Mouse (Mus musculus) MEL (cell line): ENCODE data around the gene Gldc. TPM values are rescaled to one million over a fixed set of nuclear protein-coding genes. Genes with fewer than 3 reads are reported as not detected.

Experiments used
- DNase-seq: peaks from one replicate; pipeline ENCODE4 v3.0.0; 2011; ENCODE audit warnings: low read depth, low spot score
- H3K27ac ChIP-seq: 2 replicates; pipeline ENCODE4 v1.5.1; 2012; ENCODE audit warnings: low read depth, mild to moderate bottlenecking, control low read depth, low read length, moderate library complexity; ENCODE audit not compliant: control insufficient read depth
- H3K27me3 ChIP-seq, 2 experiments: fragments of 150-350 bp in 1 of 2; sonication (generic) in 1 of 2; 2 replicates each; pipeline ENCODE4 v1.6.1; 2012; ENCODE audit warnings: low read length in 2 of 2, mild to moderate bottlenecking in 2 of 2, improper control_type of control experiment in 1 of 2, moderate library complexity in 1 of 2; ENCODE audit not compliant: insufficient read depth in 2 of 2, control insufficient read depth in 1 of 2
- H3K36me3 ChIP-seq, 2 experiments: 2 replicates each; pipeline ENCODE4 v1.6.1; 2012 to 2014; ENCODE audit warnings: low read length in 2 of 2, improper control_type of control experiment in 1 of 2, inconsistent platforms in 1 of 2, mild to moderate bottlenecking in 1 of 2; ENCODE audit not compliant: insufficient read depth in 2 of 2, control insufficient read depth in 1 of 2
- H3K4me1 ChIP-seq, 2 experiments: fragments of 150-350 bp in 1 of 2; sonication (generic) in 1 of 2; 2 replicates each; pipeline ENCODE4 v1.6.1; 2012; ENCODE audit warnings: low read length in 2 of 2, improper control_type of control experiment in 1 of 2, mild to moderate bottlenecking in 1 of 2; ENCODE audit not compliant: insufficient read depth in 2 of 2, control insufficient read depth in 1 of 2
- H3K4me3 ChIP-seq, 2 experiments: fragments of 150-350 bp in 1 of 2; sonication (generic) in 1 of 2; 2 replicates each; pipeline ENCODE4 v1.5.1; 2012; ENCODE audit warnings: low read depth in 2 of 2, low read length in 2 of 2, mild to moderate bottlenecking in 2 of 2, moderate library complexity in 2 of 2, control low read depth in 1 of 2, improper control_type of control experiment in 1 of 2; ENCODE audit not compliant: control insufficient read depth in 1 of 2, insufficient read depth in 1 of 2
- H3K79me2 ChIP-seq: 2 replicates; pipeline ENCODE4 v1.6.1; 2012; ENCODE audit warnings: mild to moderate bottlenecking, low read length, moderate library complexity; ENCODE audit not compliant: control insufficient read depth, poor library complexity, insufficient read depth
- H3K9ac ChIP-seq: 2 replicates; pipeline ENCODE4 v1.6.1; 2012; ENCODE audit warnings: low read depth, mild to moderate bottlenecking, control low read depth, low read length, moderate library complexity; ENCODE audit not compliant: control insufficient read depth, poor library complexity, severe bottlenecking
- H3K9me3 ChIP-seq: fragments of 150-350 bp; sonication (generic); replicated peaks from 2 replicates; pipeline ENCODE4 v1.6.1; 2012; ENCODE audit warnings: mild to moderate bottlenecking, low read length, improper control_type of control experiment, moderate library complexity; ENCODE audit not compliant: insufficient read depth
- BHLHE40 ChIP-seq: IDR thresholded peaks from 2 replicates; pipeline ENCODE4 v1.6.1; 2012; ENCODE audit warnings: low read depth, mild to moderate bottlenecking, inconsistent platforms, low read length, improper control_type of control experiment, borderline replicate concordance
- CHD2 ChIP-seq: IDR thresholded peaks from 2 replicates; pipeline ENCODE4 v1.6.1; 2011; ENCODE audit warnings: low read length, improper control_type of control experiment
- CTCF ChIP-seq, 3 experiments: IDR thresholded peaks in 2 of 3; conservative IDR thresholded peaks in 1 of 3; 2 replicates each; pipeline ENCODE4 v1.5.1; 2011 to 2012; ENCODE audit warnings: low read length in 3 of 3, low read depth in 2 of 3, mild to moderate bottlenecking in 2 of 3, improper control_type of control experiment in 1 of 3, inconsistent platforms in 1 of 3, mixed read lengths in 1 of 3, moderate library complexity in 1 of 3; ENCODE audit not compliant: control insufficient read depth in 1 of 3, insufficient read depth in 1 of 3, poor library complexity in 1 of 3, severe bottlenecking in 1 of 3
- E2F4 ChIP-seq: IDR thresholded peaks from 2 replicates; pipeline ENCODE4 v1.6.1; 2011; ENCODE audit warnings: low read depth, low read length, improper control_type of control experiment, borderline replicate concordance
- ELF1 ChIP-seq: IDR thresholded peaks from 2 replicates; pipeline ENCODE4 v1.6.1; 2014; ENCODE audit warnings: low read depth, mild to moderate bottlenecking, inconsistent platforms, low read length, improper control_type of control experiment, moderate library complexity
- GATA1 ChIP-seq: IDR thresholded peaks from 2 replicates; pipeline ENCODE4 v1.6.1; 2011; ENCODE audit warnings: low read depth, low read length, improper control_type of control experiment
- HCFC1 ChIP-seq: IDR thresholded peaks from 2 replicates; pipeline ENCODE4 v1.6.1; 2012; ENCODE audit warnings: low read depth, mild to moderate bottlenecking, inconsistent platforms, low read length, improper control_type of control experiment, moderate library complexity
- MAFK ChIP-seq: IDR thresholded peaks from 2 replicates; pipeline ENCODE4 v1.6.1; 2011; ENCODE audit warnings: low read depth, mild to moderate bottlenecking, low read length, improper control_type of control experiment, borderline replicate concordance
- MAX ChIP-seq: IDR thresholded peaks from 2 replicates; pipeline ENCODE4 v1.6.1; 2011; ENCODE audit warnings: low read length, improper control_type of control experiment
- MAZ ChIP-seq: IDR thresholded peaks from 2 replicates; pipeline ENCODE4 v1.6.1; 2012; ENCODE audit warnings: low read depth, mild to moderate bottlenecking, inconsistent platforms, low read length, improper control_type of control experiment
- MXI1 ChIP-seq: IDR thresholded peaks from 2 replicates; pipeline ENCODE4 v1.6.1; 2011; ENCODE audit warnings: mild to moderate bottlenecking, low read depth, low read length, improper control_type of control experiment
- MYB ChIP-seq: IDR thresholded peaks from 2 replicates; pipeline ENCODE4 v1.6.1; 2011; ENCODE audit warnings: mild to moderate bottlenecking, low read depth, low read length, improper control_type of control experiment
- MYC ChIP-seq: IDR thresholded peaks from 2 replicates; pipeline ENCODE4 v1.6.1; 2011; ENCODE audit warnings: low read depth, mild to moderate bottlenecking, low read length, improper control_type of control experiment, moderate library complexity
- POLR2A ChIP-seq, 2 experiments: IDR thresholded peaks; 2 replicates each; pipeline ENCODE4 v1.6.1; 2011 to 2012; ENCODE audit warnings: low read length in 2 of 2, mild to moderate bottlenecking in 2 of 2, control low read depth in 1 of 2, improper control_type of control experiment in 1 of 2, low read depth in 1 of 2, moderate library complexity in 1 of 2; ENCODE audit not compliant: control insufficient read depth in 1 of 2, insufficient read depth in 1 of 2, poor library complexity in 1 of 2
- POLR2AphosphoS5 ChIP-seq: IDR thresholded peaks from 2 replicates; pipeline ENCODE4 v1.6.1; 2012; ENCODE audit warnings: low read depth, borderline replicate concordance, mild to moderate bottlenecking, inconsistent platforms, low read length, moderate library complexity, mixed read lengths
- RAD21 ChIP-seq: IDR thresholded peaks from 2 replicates; pipeline ENCODE4 v1.6.1; 2011; ENCODE audit warnings: mild to moderate bottlenecking, low read depth, low read length, improper control_type of control experiment
- SMC3 ChIP-seq: IDR thresholded peaks from 2 replicates; pipeline ENCODE4 v1.6.1; 2011; ENCODE audit warnings: low read depth, low read length, improper control_type of control experiment
- TAL1 ChIP-seq: IDR thresholded peaks from 2 replicates; pipeline ENCODE4 v1.6.1; 2012; ENCODE audit warnings: mild to moderate bottlenecking, inconsistent platforms, low read length, moderate library complexity, mixed read lengths
- TCF12 ChIP-seq: IDR thresholded peaks from 2 replicates; pipeline ENCODE4 v1.6.1; 2014; ENCODE audit warnings: low read depth, mild to moderate bottlenecking, inconsistent platforms, low read length, improper control_type of control experiment, moderate library complexity
- UBTF ChIP-seq: IDR thresholded peaks from 2 replicates; pipeline ENCODE4 v1.6.1; 2012; ENCODE audit warnings: low read depth, mild to moderate bottlenecking, inconsistent platforms, low read length, improper control_type of control experiment, moderate library complexity, borderline replicate concordance; ENCODE audit not compliant: insufficient read depth
- USF1 ChIP-seq: IDR thresholded peaks from 2 replicates; pipeline ENCODE4 v1.6.1; 2014; ENCODE audit warnings: low read depth, mild to moderate bottlenecking, inconsistent platforms, low read length, improper control_type of control experiment, moderate library complexity
- USF2 ChIP-seq, 2 experiments: IDR thresholded peaks; 2 replicates each; pipeline ENCODE4 v1.6.1; 2011 to 2012; ENCODE audit warnings: improper control_type of control experiment in 2 of 2, low read length in 2 of 2, borderline replicate concordance in 1 of 2, inconsistent platforms in 1 of 2, low read depth in 1 of 2, mild to moderate bottlenecking in 1 of 2; ENCODE audit not compliant: insufficient read depth in 1 of 2
- ZC3H11A ChIP-seq: IDR thresholded peaks from 2 replicates; pipeline ENCODE4 v1.6.1; 2012; ENCODE audit warnings: low read depth, mild to moderate bottlenecking, inconsistent platforms, low read length, improper control_type of control experiment
- ZMIZ1 ChIP-seq: IDR thresholded peaks from 2 replicates; pipeline ENCODE4 v1.6.1; 2012; ENCODE audit warnings: low read depth, mild to moderate bottlenecking, inconsistent platforms, low read length, improper control_type of control experiment, moderate library complexity
- polyA plus RNA-seq, 2 experiments: library from polyadenylated mRNA; stranded (reverse) in 1 of 2; unstranded in 1 of 2; fragments of >175 nt in 1 of 2; fragments of >200 nt in 1 of 2; gene quantifications; 2 replicates each; pipeline versions ENCODE4 v1.2.1 to v1.2.4; 2012; ENCODE audit warnings: low replicate concordance in 2 of 2, low read depth in 1 of 2; ENCODE audit not compliant: insufficient read length in 2 of 2, insufficient read depth in 1 of 2, missing spikeins in 1 of 2
- total RNA-seq: library from RNA; depleted of rRNA; stranded (reverse); fragments of 300-350 nt; gene quantifications from 2 replicates; pipeline ENCODE4 v1.2.3, GENCODE M21; 2012

Gldc gene
- total and polyA plus RNA-seq, 3 experiments: 0.04 to 1.2 TPM; not detected in 1

DNA sequence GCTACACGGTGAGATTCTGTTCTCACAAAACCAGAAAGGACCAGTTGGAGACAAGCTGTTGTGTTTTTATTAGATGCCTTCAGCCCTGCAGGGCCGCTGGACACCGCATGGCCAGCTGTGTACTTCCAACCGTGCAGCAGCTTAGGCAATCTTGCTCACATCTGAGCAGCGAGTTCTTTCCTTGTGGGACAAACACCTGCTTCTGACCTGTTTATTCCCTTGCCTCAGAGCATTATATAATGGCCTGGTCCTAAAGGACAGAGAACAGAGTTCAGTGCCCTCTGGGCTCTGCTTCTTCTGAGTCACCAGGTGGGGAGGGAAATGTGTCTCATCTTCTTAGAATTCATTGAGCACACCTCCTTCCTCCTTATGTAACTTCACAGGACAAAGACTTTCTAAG lies 12.4 kb downstream of the Gldc start:
- Histone ChIP-seq H3K36me3 (no peaks in the 10 kb centered on the region), H3K4me3 (no peak overlapping the region), H3K9ac (no peak overlapping the region), H3K9me3 (no peaks in the 10 kb centered on the region), H3K27ac (no peak overlapping the region), H3K79me2 (no peaks in the 10 kb centered on the region), H3K27me3 (no peaks in the 10 kb centered on the region), H3K4me1 (no peaks in the 10 kb centered on the region)
- no peak for DNase-seq
- TF ChIP-seq SMC3 (no peak), MAZ (no peak), HCFC1 (no peak), CHD2 (no peak), ZMIZ1 (no peak), MAX (no peak), MYB (no peak), MYC (no peak), MAFK (no peak), E2F4 (no peak), ELF1 (no peak)
- TF ChIP-seq, all 39 proteins: peak for 0

DNA sequence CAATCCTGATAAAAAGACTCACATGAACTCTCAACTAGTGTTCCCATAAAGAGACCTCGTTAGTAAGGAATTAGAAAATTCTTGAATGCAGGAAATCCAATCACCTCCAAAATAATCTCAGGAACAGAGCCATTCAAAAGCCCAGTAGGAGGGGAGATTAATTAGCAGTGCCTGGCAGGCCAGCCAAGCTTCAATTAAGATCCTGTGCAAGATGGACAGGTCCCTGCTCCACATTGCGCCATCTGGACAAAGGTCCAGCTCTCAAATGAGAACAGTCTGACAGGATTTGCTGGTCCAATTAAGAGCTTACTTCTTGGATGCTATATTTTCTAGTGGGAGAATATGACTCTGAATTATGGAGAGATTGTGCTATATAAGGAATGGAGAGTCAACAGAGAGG lies 15.2 kb downstream of the Gldc start:
- no peaks in the 10 kb centered on the region for H3K4me1 ChIP-seq
- H3K27me3 ChIP-seq: no peaks in the 10 kb centered on the region
- H3K4me3 ChIP-seq: no peak overlapping the region
- H3K9me3 ChIP-seq: no peaks in the 10 kb centered on the region
- H3K27ac ChIP-seq: no peak overlapping the region
- no peak overlapping the region for H3K9ac ChIP-seq
- TF ChIP-seq MXI1 (no peak), BHLHE40 (no peak), ZC3H11A (no peak), CTCF (IDR thresholded peaks at IDR 0.05 in 2 of 3, conservative IDR thresholded peaks at IDR 0.05 in 1 of 3; ENCODE audit: control insufficient read depth in 1 of 3, insufficient read depth in 1 of 3, low read depth in 2 of 3, low read length in 3 of 3, poor library complexity in 1 of 3, severe bottlenecking in 1 of 3) (no peak), UBTF (no peak), USF1 (no peak), RAD21 (no peak), CHD2 (no peak), SMC3 (no peak), USF2 (IDR thresholded peaks at IDR 0.05; ENCODE audit: borderline replicate concordance in 1 of 2, insufficient read depth in 1 of 2, low read depth in 1 of 2, low read length in 2 of 2) (no peak), GATA1 (no peak), POLR2AphosphoS5 (no peak), TCF12 (no peak), TAL1 (no peak), MAZ (no peak), MYC (no peak), ELF1 (no peak), ZMIZ1 (no peak), POLR2A (IDR thresholded peaks at IDR 0.05; ENCODE audit: control insufficient read depth in 1 of 2, insufficient read depth in 1 of 2, low read depth in 1 of 2, low read length in 2 of 2, poor library complexity in 1 of 2) (no peak)
- no peak for DNase-seq
- H3K36me3 ChIP-seq: no peaks in the 10 kb centered on the region
- H3K79me2 ChIP-seq: no peaks in the 10 kb centered on the region
